Mouse (Mus musculus) midbrain, postnatal 0 days (tissue): ENCODE data around the gene Fbxl19. TPM values are rescaled to one million over a fixed set of nuclear protein-coding genes. Genes with fewer than 3 reads are reported as not detected.

Source experiments
- ATAC-seq: fragments of 200-750 bp; cut with Nextera tagmentation; 2 replicates; pipeline ENCODE4 v1.8.0; 2017; ENCODE audit warnings: moderate number of reproducible peaks, mild to moderate bottlenecking, moderate TSS enrichment, moderate library complexity; ENCODE audit not compliant: low FRiP score
- DNase-seq: peaks from one replicate; pipeline ENCODE4 v3.0.0-alpha.2; 2015; ENCODE audit warnings: low spot score
- H3K27ac ChIP-seq: fragments of 300-500 bp; sonication (generic); 2 replicates; pipeline ENCODE4 v1.5.1; 2014; ENCODE audit warnings: low read depth, mild to moderate bottlenecking, low read length, mixed read lengths
- H3K27me3 ChIP-seq: fragments of 300-500 bp; sonication (generic); 2 replicates; pipeline ENCODE4 v1.6.1; 2014; ENCODE audit warnings: low read length, control low read depth, mixed read lengths; ENCODE audit not compliant: insufficient read depth
- H3K36me3 ChIP-seq: fragments of 300-500 bp; sonication (generic); 2 replicates; pipeline ENCODE4 v1.6.1; 2014; ENCODE audit warnings: low read length, control low read depth, mixed read lengths; ENCODE audit not compliant: insufficient read depth
- H3K4me1 ChIP-seq: fragments of 300-500 bp; sonication (generic); 2 replicates; pipeline ENCODE4 v1.6.1; 2014; ENCODE audit warnings: mild to moderate bottlenecking, control low read depth, antibody characterized with exemption, low read length, mixed read lengths; ENCODE audit not compliant: insufficient read depth
- H3K4me2 ChIP-seq: fragments of 300-500 bp; sonication (generic); 2 replicates; pipeline ENCODE4 v1.6.1; 2014; ENCODE audit warnings: low read depth, mild to moderate bottlenecking, low read length, mixed read lengths; ENCODE audit not compliant: poor library complexity, severe bottlenecking
- H3K4me3 ChIP-seq: fragments of 300-500 bp; sonication (generic); 2 replicates; pipeline ENCODE4 v1.5.1; 2014; ENCODE audit warnings: low read depth, mild to moderate bottlenecking, low read length, moderate library complexity
- H3K9ac ChIP-seq: fragments of 300-500 bp; sonication (generic); replicated peaks from 2 replicates; pipeline ENCODE4 v1.6.1; 2014; ENCODE audit warnings: mild to moderate bottlenecking, low read length, moderate library complexity, mixed read lengths; ENCODE audit not compliant: poor library complexity, severe bottlenecking
- H3K9me3 ChIP-seq: fragments of 300-500 bp; sonication (generic); 2 replicates; pipeline ENCODE4 v1.6.1; 2016; ENCODE audit warnings: low read length, control low read depth
- CTCF ChIP-seq: IDR thresholded peaks from 2 replicates; pipeline ENCODE4 v1.5.1; 2016; ENCODE audit warnings: antibody characterized with exemption, mild to moderate bottlenecking
- WGBS: fragments of 180-500 bp; shearing (Covaris S2); extraction: QIAGEN DNeasy Blood & Tissue Kit; methylation state at CpG from one replicate; pipeline ENCODE4 v1.1.7; 2014; 5-methylcytosine and 5-hydroxymethylcytosine counted together
- polyA plus RNA-seq: library from polyadenylated mRNA; unstranded; fragments of >200 nt; fragmentation: Nextera tagmentation; extraction: Ambion mirVana; gene quantifications from 2 replicates; pipeline ENCODE4 v1.2.1, GENCODE M21; 2015
- total RNA-seq: library from RNA; depleted of rRNA; stranded (reverse); fragments of >200 nt; gene quantifications from 2 replicates; pipeline ENCODE4 v1.2.3, GENCODE M21; 2014

Gene Fbxl19
- total and polyA plus RNA-seq, 2 experiments from 2014 or later, result 8.3 to 221 TPM

GRCm38 (mm10) chr7:127777474-127778266 lies 33.3 kb downstream of the Fbxl19 start:
- Histone ChIP-seq H3K4me2 (peak overlapping the region; percentile 89), H3K9me3 (no peaks in the 10 kb centered on the region), H3K9ac (peak overlapping the region; percentile 90), H3K36me3 (peaks cover 23% of the 10 kb centered on the region), H3K4me3 (peak overlapping the region; percentile 78), H3K27ac (peak overlapping the region; percentile 99), H3K4me1 (no peaks in the 10 kb centered on the region), H3K27me3 (no peaks in the 10 kb centered on the region)
- DNase-seq (peak; percentile 62), ATAC-seq (peak; percentile 45)
- no peak for TF ChIP-seq CTCF
- 4% methylated on average over 34 of the region's 66 CpGs for WGBS

DNA sequence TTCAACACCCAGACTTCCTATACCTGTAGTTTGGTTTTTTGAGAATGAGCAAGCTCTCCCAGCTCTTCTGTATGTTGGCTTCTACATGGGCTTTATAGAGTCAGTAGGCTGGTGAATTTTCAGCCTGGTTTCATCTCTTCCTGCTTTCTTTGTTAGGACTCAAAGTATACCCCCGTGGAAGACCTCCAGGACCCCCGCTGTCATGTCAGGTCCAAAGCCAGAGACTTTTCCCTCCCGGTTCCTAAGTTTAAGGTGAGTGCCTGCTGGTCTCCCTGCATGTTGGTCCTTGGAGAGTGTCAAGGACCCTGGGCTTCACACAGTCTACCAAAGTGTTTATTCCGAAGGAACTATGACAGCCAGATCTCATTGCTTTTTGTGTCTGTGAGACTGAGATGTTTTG lies 34.0 kb downstream of the Fbxl19 start:
- whole genome bisulfite sequencing, result 75% methylated on average over 4 of the region's 4 CpGs

GRCm38 (mm10) chr7:127785308-127785707 lies 41.0 kb downstream of the Fbxl19 start, which contains the start of gene Gm49388:
Gm49388 (plus strand) TSS chr7:127785608.
- H3K27me3 ChIP-seq, result no peaks in the 10 kb centered on the region
- no peak for TF ChIP-seq CTCF
- H3K36me3 ChIP-seq, result peaks cover 83% of the 10 kb centered on the region
- no peak within 1 kb of the TSS for H3K4me2 ChIP-seq
- no peaks in the 10 kb centered on the region for H3K4me1 ChIP-seq
- WGBS, result 94% methylated on average over 7 of the region's 7 CpGs
- no peaks in the 10 kb centered on the region for H3K9me3 ChIP-seq
- ATAC-seq (no peak), DNase-seq (no peak)
- no peak within 1 kb of the TSS for H3K4me3 ChIP-seq
- no peak within 1 kb of the TSS for H3K27ac ChIP-seq
- no peak within 1 kb of the TSS for H3K9ac ChIP-seq

More for the DNA sequence above, 34.0 kb downstream of the Fbxl19 start:
- H3K27me3 ChIP-seq, result no peaks in the 10 kb centered on the region
- no peak for DNase-seq
- peak overlapping the region; percentile 90 for H3K9ac ChIP-seq
- peaks cover 24% of the 10 kb centered on the region for H3K36me3 ChIP-seq
- no peak for TF ChIP-seq CTCF
- no peaks in the 10 kb centered on the region for H3K9me3 ChIP-seq
- H3K4me2 ChIP-seq, result peak overlapping the region; percentile 89
- H3K4me1 ChIP-seq, result no peaks in the 10 kb centered on the region
- H3K27ac ChIP-seq, result peak overlapping the region; percentile 99; the same call in 1 of the 2 replicates
- ATAC-seq, result no peak
- H3K4me3 ChIP-seq, result peak overlapping the region; percentile 78

DNA sequence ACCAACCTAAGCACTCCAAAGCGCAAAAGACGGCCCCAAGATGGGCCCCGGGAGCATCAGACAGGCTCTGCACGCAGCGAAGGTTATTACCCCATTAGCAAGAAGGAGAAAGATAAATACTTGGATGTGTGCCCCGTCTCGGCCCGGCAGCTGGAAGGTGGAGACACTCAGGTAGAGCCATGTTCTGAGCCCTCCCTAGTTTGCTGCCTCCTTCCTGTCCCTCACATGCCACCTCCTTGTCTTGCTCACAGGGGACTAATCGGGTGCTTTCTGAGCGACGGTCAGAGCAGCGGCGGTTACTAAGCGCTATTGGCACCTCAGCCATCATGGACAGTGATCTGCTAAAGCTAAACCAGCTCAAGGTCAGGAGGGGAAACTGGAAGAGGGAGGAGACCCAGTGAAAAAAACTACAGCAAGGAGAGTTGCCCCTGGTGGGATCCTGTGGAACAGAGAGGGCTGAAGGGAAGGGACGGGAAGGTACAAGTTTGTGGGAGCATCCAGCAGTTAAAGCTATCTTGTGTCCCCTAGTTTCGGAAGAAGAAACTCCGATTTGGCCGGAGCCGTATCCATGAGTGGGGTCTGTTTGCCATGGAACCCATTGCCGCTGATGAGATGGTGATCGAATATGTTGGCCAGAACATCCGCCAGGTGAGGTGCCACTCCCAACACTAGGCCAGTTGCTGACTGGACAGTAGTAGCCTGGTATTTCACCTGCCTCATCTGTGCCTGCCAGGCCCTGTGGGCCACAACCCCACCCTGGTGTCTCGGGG lies 52.9 kb downstream of the Fbxl19 start:
- no peak overlapping the region for H3K4me2 ChIP-seq

GRCm38 (mm10) chr7:127798591-127798990 lies 54.2 kb downstream of the Fbxl19 start:
- Histone ChIP-seq H3K27me3 (no peaks in the 10 kb centered on the region), H3K4me1 (no peaks in the 10 kb centered on the region), H3K4me3 (no peak overlapping the region), H3K9ac (no peak overlapping the region), H3K4me2 (no peak overlapping the region), H3K9me3 (no peaks in the 10 kb centered on the region), H3K36me3 (peaks cover 68% of the 10 kb centered on the region), H3K27ac (no peak overlapping the region)
- no peak for TF ChIP-seq CTCF
- WGBS, result 89% methylated on average over 4 of the region's 4 CpGs
- DNase-seq (peak; percentile 27), ATAC-seq (no peak)

More for the DNA sequence above, 52.9 kb downstream of the Fbxl19 start:
- no peak for DNase-seq
- no peaks in the 10 kb centered on the region for H3K27me3 ChIP-seq
- no peak overlapping the region for H3K27ac ChIP-seq
- TF ChIP-seq CTCF, result no peak
- H3K4me3 ChIP-seq, result no peak overlapping the region
- no peaks in the 10 kb centered on the region for H3K4me1 ChIP-seq
- H3K9ac ChIP-seq, result no peak overlapping the region
- H3K36me3 ChIP-seq, result peaks cover 69% of the 10 kb centered on the region
- H3K9me3 ChIP-seq, result no peaks in the 10 kb centered on the region
- WGBS, result 96% methylated on average over 23 of the region's 23 CpGs
- no peak for ATAC-seq

DNA sequence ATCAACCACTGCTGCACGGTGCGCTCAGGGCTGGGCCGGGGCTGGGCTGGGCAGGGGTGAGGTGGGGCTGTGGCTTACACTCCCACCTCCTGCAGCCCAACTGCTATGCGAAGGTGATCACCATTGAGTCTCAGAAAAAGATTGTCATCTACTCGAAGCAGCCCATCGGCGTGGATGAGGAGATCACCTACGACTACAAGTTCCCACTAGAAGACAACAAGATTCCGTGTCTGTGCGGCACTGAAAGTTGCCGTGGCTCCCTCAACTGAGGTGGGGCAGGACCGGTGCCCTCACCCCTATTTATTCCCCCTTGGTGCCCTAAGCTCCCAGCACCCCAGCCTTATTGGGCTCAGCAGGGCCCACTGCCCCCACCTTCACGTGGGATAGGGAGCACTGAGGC lies 54.9 kb downstream of the Fbxl19 start:
- H3K9ac ChIP-seq, result no peak overlapping the region
- ATAC-seq (no peak), DNase-seq (no peak)
- no peak overlapping the region for H3K4me2 ChIP-seq
- no peak overlapping the region for H3K4me3 ChIP-seq
- no peaks in the 10 kb centered on the region for H3K4me1 ChIP-seq
- peaks cover 70% of the 10 kb centered on the region for H3K36me3 ChIP-seq
- TF ChIP-seq CTCF, result no peak
- 90% methylated on average over 13 of the region's 13 CpGs for WGBS
- H3K9me3 ChIP-seq, result no peaks in the 10 kb centered on the region
- no peak overlapping the region for H3K27ac ChIP-seq
- H3K27me3 ChIP-seq, result no peaks in the 10 kb centered on the region
